Comparison of ENCODE assay signal across 15 mouse cellular contexts in genomic region chr10:64661190-64661589, GRCm38 (mm10).
"Had no signal": no experiment of that assay in that cellular context is flagged by ENCODE, and none has a peak within 500 bp of the region (broad histone marks: within the 10 kb centered on the region; RNA-seq: fewer than 3 reads in every experiment).

No protein-coding gene starts in this region.

- ATAC-seq: intestine, embryonic 16.5 days; liver, postnatal 0 days had no signal

- H3K9ac ChIP-seq: limb, embryonic 12.5 days; liver, embryonic 13.5 days; liver, postnatal 0 days; lung, embryonic 15.5 days; neural tube, embryonic 13.5 days had no signal

- H3K4me1 ChIP-seq: limb, embryonic 12.5 days; liver, embryonic 13.5 days; lung, embryonic 15.5 days; neural tube, embryonic 13.5 days had no signal

- H3K4me2 ChIP-seq: limb, embryonic 12.5 days; liver, embryonic 13.5 days; lung, embryonic 15.5 days; neural tube, embryonic 13.5 days had no signal

- H3K27me3 ChIP-seq: limb, embryonic 12.5 days; liver, embryonic 13.5 days; lung, embryonic 15.5 days; neural tube, embryonic 13.5 days had no signal

- H3K27ac ChIP-seq: limb, embryonic 12.5 days; liver, embryonic 13.5 days; lung, embryonic 15.5 days; neural tube, embryonic 13.5 days had no signal

- DNase-seq: kidney, adult 8-10 months; kidney, postnatal 25 days; layer of hippocampus, postnatal 36 days; liver; liver, embryonic 13.5 days; liver, postnatal 0 days; lung, postnatal 14 days; right cerebral cortex, postnatal 4 days; spleen, adult 18-20 months; thymus, adult 18-20 months; thymus, postnatal 25 days had no signal

- H3K4me3 ChIP-seq: limb, embryonic 12.5 days; liver, embryonic 13.5 days; lung, embryonic 15.5 days; neural tube, embryonic 13.5 days had no signal

- H3K9me3 ChIP-seq: limb, embryonic 12.5 days; liver, embryonic 13.5 days; lung, embryonic 15.5 days; neural tube, embryonic 13.5 days had no signal

- H3K36me3 ChIP-seq: limb, embryonic 12.5 days; liver, embryonic 13.5 days; lung, embryonic 15.5 days; neural tube, embryonic 13.5 days had no signal
